Mouse (Mus musculus) frontal cortex, adult (tissue): ENCODE measurements around the gene Lrrc36.
A peak's percentile ranks its signal among the peaks of the same experiment; 100 is the strongest.

ENCODE experiments used
- ATAC-seq: cut with Nextera tagmentation; 2 replicates; pipeline ENCODE4 v1.9.2; 2017; ENCODE audit warnings: mild to moderate bottlenecking, moderate library complexity, mixed read lengths; ENCODE audit not compliant: low TSS enrichment

Gene Lrrc36

DNA sequence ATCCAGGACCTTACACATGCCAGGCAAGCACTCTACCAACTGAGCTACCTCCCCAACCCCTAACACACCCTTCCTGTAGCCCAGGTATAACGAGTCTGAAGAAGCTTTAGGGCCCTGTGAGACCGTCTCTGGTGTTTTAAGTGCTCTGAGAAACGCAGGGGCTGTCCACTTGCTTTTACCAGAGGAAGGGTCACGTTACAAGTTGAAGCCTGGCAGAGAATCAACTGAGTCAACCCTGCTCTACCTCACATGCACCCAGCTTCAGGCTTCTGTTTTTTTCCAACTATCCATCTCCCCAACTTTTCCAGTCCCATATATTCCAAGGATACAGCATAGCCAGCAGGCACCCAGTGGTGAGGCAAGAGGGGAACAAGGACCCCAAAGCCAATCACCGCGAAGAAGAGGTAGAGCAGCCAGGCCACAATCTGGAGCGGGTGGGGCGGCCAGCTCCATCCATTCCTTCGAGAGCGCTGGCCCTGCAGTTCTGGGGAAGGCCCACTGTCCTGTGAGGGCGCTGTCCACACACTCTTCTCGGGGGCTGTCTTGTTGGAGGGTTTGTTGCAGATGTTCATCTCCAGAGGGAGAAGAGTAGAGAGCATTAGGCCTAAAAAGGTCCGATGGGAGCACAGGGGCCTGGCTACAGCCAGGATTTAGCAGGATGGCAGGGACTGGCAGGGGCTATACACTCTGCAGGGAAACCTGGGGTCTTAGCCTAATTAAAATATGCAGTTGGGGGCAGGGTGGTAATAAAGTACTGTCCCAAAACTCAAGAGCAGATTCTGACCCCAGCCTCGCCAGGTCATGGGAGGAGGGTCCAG, 70.0 kb downstream of the Lrrc36 start:
- peak; percentile 33; the same call in 1 of the 2 replicates for ATAC-seq

DNA sequence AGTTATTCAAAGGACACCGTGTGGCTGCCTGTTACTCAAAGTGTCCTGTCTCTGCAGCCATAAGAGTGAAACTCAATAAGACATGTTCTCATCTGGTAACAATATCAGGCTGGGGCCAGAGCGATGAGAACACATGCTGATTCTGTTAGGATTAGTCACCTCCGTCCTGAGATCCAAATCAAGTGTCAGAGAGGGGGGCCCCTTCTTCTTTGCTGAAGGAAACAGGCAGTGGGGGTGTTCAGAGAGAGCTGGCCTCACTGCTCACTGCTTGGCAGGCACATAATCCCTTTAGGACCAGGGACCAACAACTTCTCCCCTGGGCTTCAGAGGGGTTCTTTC, 70.6 kb downstream of the Lrrc36 start:
- no peak for ATAC-seq

DNA sequence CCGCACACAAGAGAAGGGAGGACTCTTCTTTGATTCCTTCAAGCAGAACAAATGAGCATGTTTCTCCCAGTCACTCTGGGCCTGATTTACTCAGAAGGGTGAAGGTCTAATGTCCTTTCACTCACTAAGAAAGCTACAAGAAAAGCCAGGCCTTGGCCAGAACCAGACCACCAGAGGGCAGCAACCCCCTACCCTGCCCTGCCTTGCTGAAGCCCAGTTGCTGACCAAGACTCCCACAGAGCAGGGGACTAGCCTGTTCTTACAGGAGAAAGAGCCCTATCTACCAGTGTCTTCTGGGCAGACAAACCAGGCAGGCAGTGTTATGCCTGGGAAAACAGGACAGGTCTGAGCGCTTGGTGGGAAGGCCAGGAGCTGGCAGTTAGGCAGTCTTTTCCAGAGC, 71.0 kb downstream of the Lrrc36 start:
- no peak for ATAC-seq

DNA sequence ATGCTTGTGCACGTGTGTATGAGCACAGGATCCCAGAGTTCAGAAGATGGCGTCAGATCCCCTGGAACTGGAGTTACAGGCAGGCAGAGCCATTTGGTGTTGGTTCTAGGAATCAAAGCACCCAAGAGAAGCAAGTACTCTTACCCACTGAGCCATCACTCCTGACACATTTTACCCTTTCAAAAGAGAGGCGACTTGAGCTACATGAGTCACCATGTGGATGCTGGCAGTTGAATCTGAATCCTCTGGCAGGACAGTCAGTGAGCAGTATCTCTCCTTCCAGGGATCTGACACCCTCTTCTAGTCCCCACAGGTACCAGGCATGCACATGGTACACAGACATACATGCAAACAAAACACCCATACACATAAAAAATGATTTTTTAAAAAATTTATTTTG, 74.7 kb downstream of the Lrrc36 start:
- no peak for ATAC-seq

DNA sequence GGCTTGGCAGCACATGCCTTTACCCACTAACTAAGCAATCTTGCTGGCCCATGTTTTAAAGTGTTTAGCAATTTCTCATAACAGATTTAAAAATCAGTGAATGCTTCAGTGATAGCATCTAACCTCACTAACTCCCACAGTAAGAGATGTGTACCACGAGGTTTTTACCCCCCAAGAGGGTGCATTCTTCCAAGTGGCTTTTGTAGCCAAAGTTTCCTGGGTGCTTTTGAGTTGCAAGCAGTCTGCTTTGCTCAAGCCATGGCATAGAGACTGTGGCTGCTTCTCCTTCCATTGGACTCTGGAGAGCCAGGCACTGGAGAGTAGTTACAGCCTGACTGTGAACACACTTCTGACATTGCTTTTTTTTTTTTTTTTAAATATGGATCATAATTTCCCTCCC, 75.9 kb downstream of the Lrrc36 start:
- ATAC-seq, result no peak

DNA sequence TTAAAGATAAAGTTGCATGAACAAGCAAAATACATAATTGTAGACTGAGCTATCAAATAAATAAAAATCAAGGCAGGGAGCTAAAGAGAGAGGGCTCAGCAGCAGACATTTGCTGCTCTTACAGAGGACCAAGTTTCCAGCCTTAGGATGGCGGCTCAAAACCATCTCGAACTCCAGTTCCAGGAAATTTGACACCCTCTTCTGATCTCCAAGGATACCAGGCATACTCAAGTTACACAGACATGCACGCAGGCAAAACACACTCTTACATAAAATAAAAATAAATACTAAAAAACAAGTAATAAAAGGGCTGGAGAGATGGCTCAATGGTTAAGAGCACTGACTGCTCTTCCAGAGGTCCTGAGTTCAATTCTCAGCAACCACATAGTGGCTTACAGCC, 80.1 kb downstream of the Lrrc36 start:
- ATAC-seq, result no peak

DNA sequence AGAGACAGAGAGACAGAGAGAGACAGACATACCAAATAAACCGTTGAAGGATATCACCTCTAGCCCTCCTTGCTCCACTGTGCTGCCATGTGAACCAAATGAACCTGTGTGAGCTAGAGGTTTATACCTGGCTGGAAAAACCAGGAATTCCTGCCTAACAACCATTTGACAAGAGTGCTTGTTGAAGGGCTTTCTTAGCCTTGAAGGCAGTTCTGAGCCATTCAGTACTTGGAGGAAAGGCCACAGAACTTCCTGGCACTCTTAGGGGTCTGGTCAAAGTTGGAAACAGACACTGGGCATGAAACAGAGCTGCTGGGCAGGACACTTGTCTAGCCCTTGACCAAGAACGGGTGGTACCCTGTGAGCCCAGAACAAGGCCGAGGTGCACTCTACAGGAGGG, 81.2 kb downstream of the Lrrc36 start:
- ATAC-seq, result no peak

DNA sequence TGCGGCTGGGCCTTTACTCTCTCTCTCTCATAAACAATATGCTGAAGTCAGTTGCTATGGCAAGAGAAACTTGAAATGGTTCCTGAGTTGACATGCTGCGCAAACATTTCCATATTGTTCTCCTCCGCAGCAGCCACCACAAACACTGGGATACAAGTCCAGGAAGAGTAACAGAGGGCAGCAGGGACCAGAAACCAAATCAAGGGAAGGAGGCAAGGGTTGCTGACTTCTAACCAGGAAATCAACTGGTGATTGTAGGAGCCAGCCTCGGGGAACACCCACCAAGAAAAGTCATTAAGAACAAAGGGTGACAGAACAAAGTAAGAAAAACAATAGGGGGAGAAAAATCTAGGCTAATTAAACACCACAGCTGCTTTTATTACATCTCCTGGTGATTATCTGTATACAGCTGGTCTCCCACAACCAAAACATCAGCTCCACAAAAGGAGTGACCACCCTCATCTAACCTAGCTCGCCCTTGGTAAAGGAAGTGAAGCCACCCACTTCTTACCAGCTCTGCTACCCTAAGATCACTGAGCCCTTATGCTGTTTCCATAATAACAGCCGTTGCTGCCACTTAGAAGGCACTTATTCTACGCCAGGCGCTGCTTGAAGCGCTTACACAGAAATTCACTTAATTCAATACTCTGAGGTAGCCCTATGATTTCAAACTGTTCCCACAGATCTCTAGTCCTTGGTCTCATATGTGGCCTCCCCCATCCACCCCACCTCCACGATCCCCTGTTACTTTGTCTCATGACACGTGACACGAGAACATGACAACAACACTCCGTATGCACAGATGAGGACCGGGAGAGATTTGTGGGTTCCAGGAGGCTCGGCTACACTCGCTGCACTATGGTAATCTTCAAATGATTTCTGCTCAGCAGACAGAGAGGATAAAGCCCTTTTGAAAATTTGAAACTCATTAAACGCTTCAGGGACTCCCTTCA, 82.3 kb downstream of the Lrrc36 start:
- peak; percentile 35 for ATAC-seq

DNA sequence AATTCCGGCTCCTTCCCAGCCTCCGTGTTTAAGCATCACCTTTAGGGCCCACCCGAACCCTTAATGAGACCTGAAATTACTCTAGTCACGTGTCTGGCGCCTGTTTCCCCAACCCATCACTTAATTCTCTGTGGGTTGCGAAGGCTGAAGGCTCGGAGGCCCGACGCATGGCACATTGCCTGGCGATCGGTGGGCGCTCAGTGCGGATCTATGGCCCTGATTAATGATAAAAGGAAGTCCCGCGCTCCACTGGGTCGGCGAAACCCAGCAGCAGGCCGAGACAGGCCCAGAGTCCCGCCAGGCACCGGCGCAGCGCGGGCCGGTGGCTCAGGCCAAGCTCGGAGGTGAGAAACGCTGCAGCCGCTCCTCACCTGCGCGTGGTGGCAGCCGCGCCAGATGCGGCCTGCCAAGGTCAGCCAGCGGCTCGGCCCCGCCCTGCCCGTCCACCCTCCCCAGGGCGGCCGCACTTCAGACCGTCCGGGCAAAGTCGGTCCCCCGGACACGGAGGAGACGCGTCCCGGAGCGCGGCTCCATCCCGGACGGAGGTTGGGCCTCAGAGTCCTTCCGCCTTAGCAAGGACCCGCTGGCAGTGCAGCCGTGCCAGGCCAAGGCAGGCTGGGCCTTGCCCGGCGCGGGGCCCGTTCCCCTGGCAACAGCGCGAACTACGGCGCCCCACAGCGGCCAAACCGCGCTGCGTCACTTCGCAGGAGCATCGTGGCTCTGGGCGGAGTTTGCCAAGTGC, 83.2 kb downstream of the Lrrc36 start, which contains the start of gene Zdhhc1:
Gene Zdhhc1 (minus strand): TSS at position 464 of the 742 bp plus-strand sequence.
- ATAC-seq, result peak; percentile 86

DNA sequence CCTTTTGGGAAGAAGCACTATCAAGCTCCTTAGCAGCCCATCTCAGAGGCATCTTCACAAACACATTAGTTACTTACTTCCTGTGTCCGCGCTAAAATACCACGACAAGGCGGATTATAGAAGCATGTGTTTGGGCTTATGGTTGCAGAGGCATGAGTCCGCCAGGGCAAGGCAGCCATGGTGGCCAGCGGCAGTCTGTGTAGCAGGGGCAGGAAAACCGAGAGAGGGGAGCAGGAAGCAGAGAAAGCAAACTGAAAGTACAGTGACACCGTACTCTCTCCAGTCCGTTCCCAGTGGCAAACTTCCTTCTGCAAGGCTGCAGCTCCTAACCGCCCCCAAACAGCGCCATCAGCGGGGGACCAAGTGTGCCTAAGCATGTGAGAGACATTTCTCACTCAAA, 86.4 kb downstream of the Lrrc36 start:
- ATAC-seq, result no peak

DNA sequence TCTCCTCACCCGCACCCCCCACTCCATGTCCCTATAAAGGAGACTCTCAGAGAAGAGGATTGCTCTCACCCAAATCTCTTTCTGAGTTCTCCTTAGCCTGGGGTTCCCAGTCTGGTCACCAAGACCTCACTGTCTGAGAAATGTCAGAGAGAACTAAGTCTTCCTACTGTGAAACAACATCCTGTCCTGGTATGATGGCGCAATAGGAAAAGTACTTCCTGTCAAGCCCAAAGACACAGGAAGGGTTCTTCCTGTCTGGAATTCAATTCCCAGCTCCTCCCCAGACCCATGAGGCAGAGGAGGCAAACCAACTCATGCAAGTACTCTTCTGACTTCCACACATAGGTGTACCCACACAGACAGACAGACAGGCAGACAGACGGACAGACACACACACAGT, 91.2 kb downstream of the Lrrc36 start:
- ATAC-seq, result no peak

DNA sequence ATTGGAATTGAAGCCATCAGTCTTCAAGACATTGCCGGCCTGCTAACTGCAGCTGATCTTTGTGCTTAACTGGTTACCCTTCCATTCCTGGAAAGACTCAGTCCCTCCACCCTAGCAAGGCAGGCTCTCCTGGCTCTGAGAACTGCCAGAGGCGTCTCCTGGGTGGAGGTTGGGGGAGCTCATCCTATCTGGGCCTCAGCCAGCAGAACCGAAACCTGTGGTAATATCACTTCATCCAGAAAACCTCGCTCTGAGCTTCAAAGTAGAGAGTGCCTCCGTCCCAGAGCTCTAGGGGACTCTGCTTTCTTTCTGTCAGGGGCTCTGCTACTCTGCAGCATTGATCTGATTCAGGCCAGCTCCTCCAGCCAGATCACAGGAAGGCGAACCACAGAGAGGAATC, 93.6 kb downstream of the Lrrc36 start:
- no peak for ATAC-seq

DNA sequence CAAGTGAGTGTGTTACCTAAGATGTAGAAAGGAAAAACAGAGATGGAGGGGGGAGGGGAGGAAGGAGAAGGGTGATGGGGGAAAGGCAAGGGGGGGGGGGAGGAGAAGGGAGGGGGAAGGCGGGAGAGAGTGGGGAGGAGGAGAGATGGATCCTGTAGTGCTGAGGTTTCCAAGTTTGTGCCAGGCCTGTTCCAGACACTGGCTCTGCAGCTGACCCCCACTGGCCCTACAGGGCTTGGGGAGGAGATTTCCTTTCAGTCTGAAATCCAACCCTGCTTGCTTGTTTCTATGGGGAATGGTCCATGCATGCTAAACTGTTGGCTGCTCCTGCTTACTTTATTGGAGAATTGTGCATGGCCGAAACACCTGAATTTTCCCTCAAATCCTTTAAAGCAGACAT, 95.4 kb downstream of the Lrrc36 start:
- no peak for ATAC-seq

DNA sequence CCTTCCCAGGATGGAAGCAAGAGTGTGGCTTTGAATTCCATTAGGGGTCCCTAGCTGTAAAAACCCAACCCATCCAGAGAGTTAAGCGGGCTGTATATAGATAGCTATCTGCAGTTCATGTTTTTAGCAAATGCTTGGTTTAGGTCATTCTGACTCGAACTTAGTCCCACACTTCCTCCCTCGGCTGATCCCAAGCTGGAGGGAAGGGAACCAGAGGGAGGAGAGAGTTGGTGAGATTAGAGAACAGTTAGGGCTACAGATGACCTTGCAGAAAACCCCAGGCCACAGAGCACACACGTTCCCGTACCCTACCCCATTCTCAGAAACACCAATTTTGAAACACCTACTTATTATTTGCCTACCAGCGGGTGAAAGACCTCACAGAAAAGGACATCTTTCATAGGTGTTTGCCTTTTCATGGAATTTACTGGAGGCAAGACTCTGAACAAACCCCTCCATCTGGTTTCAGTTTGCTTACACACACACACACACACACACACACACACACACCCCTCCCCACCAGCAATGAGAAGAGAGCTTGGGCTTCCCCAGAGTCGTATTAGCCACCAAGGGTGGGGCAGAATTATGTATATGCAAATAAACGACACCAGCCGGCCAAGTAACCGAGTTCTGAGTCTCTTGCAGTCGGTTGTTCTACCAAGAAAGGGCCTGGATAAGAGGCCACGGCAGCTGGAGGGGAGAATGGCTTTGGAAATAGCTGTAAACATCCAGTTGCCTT, 96.8 kb downstream of the Lrrc36 start:
- no peak for ATAC-seq
